In the genomic region with DNA sequence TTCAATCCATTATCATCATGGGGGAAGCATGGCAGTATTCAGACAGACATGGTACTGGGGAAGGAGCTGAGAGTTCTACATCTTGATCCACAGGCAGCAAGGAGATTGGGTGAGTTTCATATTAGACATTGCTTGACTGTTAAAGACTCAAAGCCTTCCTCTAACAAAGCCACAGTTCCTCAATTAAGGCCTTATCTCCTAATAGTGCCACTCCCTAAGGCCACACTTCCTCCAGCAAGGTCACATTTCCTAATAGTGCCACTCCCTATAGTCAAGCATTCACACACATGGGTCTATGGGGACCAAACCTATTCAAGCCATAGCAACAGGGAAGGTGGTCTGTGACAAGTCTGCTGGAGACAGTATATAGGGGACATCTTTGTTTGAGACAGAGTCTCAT, we compare ENCODE assay signal across 22 mouse cellular contexts.
"Had no signal": no experiment of that assay in that cellular context is flagged by ENCODE, and none has a peak within 500 bp of the region (broad histone marks: within the 10 kb centered on the region; RNA-seq: fewer than 3 reads in every experiment).

No protein-coding gene starts in this region.

- DNase-seq: heart, postnatal 10 days; heart, postnatal 14 days; heart, postnatal 36 days; heart, postnatal 4 days; kidney, adult 11 months; kidney, adult 18-20 months; kidney, adult 2 months; kidney, adult 8-10 months; kidney, adult 9 months; kidney, postnatal 10 days; kidney, postnatal 14 days; kidney, postnatal 25 days; kidney, postnatal 36 days; kidney, postnatal 4 days; layer of hippocampus, adult 9-11 months; layer of hippocampus, postnatal 36 days had no signal

- ATAC-seq: hindbrain, embryonic 16.5 days; hindbrain, postnatal 0 days; inflammation-experienced regulatory T-cells, adult 6 months; intestine, embryonic 15.5 days; intestine, embryonic 16.5 days; intestine, postnatal 0 days had no signal
